Comparison of ENCODE assay signal across 26 mouse cellular contexts in the genomic region with DNA sequence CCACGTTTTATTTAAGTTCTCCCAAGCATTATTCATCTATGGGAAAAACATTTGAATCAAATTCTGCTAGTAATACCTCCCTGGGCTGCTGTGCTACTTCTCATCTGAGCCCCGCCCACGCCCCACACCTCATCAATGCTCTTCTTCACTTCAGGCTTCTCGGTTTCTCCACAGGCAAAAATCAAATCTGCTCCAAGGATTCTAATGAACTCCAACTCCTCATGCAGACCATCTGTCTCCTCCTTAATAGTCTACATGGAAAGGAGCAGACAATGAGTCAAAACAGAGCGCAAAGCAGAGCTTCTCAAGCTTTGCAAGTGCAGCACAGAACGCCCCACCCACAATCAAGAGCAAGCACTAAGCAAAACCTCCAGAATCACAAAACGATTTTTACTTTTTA. TPM values are rescaled to one million over a fixed set of nuclear protein-coding genes. Genes with fewer than 3 reads are reported as not detected.
DNase-seq lines count a peak whose midpoint lies in the region; ATAC-seq lines count a peak whose summit lies in the region.
"Had no signal": no experiment of that assay in that cellular context is flagged by ENCODE, and none has a peak within 500 bp of the region (broad histone marks: within the 10 kb centered on the region; RNA-seq: fewer than 3 reads in every experiment).

No protein-coding gene starts in this region.

- no peak overlapping the region for H3K9ac ChIP-seq in intestine, embryonic 14.5 days (ENCODE audit: low read length)
- no peak overlapping the region for H3K9ac ChIP-seq in intestine, embryonic 16.5 days (ENCODE audit: low read depth, low read length)
- H3K9ac ChIP-seq: heart, embryonic 15.5 days; midbrain, embryonic 15.5 days had no signal

- ATAC-seq in intestine, embryonic 14.5 days (replicated peaks; ENCODE audit: low FRiP score, low TSS enrichment, low read depth): no peak
- ATAC-seq in intestine, embryonic 16.5 days: no peak
- ATAC-seq: midbrain, embryonic 15.5 days had no signal

- peaks cover 96% of the 10 kb centered on the region for H3K36me3 ChIP-seq in intestine, embryonic 14.5 days (ENCODE audit: control insufficient read depth, insufficient read depth, low read length)
- H3K36me3 ChIP-seq in intestine, embryonic 16.5 days (ENCODE audit: control insufficient read depth, insufficient read depth, low read length): peaks cover 23% of the 10 kb centered on the region

- DNase-seq in intestine, embryonic 14.5 days (ENCODE audit: low spot score): peak; percentile 24
- DNase-seq in right cerebral cortex, postnatal 25 days: peak; percentile 73
- no peak for DNase-seq in right cerebral cortex, postnatal 4 days
- DNase-seq in layer of hippocampus, postnatal 36 days: peak; percentile 36 to 45
- peak; percentile 85 for DNase-seq in telencephalon, adult 2 months (ENCODE audit: low read depth, low spot score)
- no peak for DNase-seq in urinary bladder, postnatal 4 days (ENCODE audit: low spot score in 2 of 2)
- DNase-seq in gastrocnemius, adult 8-10 months (ENCODE audit: low spot score in 2 of 2): no peak
- DNase-seq: adrenal gland, postnatal 25 days; cerebellum, adult 11-12 months; cerebellum, postnatal 36 days; gastrocnemius, postnatal 25 days; kidney, adult 8-10 months; kidney, postnatal 14 days; lung, adult 18-20 months; thymus, postnatal 14 days had no signal

- no peaks in the 10 kb centered on the region for H3K4me1 ChIP-seq in intestine, embryonic 14.5 days (replicated peaks; ENCODE audit: control insufficient read depth, insufficient read depth, low read length)
- no peaks in the 10 kb centered on the region for H3K4me1 ChIP-seq in intestine, embryonic 16.5 days (ENCODE audit: control insufficient read depth, insufficient read depth, low read length)
- H3K4me1 ChIP-seq: heart, embryonic 15.5 days; limb, embryonic 10.5 days; midbrain, embryonic 15.5 days had no signal

- no peak overlapping the region for H3K4me3 ChIP-seq in intestine, embryonic 14.5 days (ENCODE audit: low read depth, low read length)
- H3K4me3 ChIP-seq in intestine, embryonic 16.5 days (ENCODE audit: low read length): no peak overlapping the region
- H3K4me3 ChIP-seq: heart, embryonic 15.5 days; limb, embryonic 10.5 days; midbrain, embryonic 15.5 days had no signal

- no peak overlapping the region for H3K27ac ChIP-seq in intestine, embryonic 14.5 days (ENCODE audit: low read depth)
- no peak overlapping the region for H3K27ac ChIP-seq in intestine, embryonic 16.5 days (ENCODE audit: low read length)
- H3K27ac ChIP-seq: heart, embryonic 15.5 days; limb, embryonic 10.5 days; midbrain, embryonic 15.5 days had no signal

- H3K27me3 ChIP-seq in intestine, embryonic 14.5 days (replicated peaks; ENCODE audit: control insufficient read depth, insufficient read depth, low read length): no peaks in the 10 kb centered on the region
- no peaks in the 10 kb centered on the region for H3K27me3 ChIP-seq in intestine, embryonic 16.5 days (replicated peaks; ENCODE audit: control insufficient read depth, insufficient read depth, low read length)
- H3K27me3 ChIP-seq: CH12.LX; heart, embryonic 15.5 days; midbrain, embryonic 15.5 days had no signal

- WGBS in intestine, embryonic 14.5 days: 89% methylated on average over 7 of the region's 7 CpGs
- 92% methylated on average over 7 of the region's 7 CpGs for WGBS in intestine, embryonic 16.5 days

- H3K9me3 ChIP-seq in intestine, embryonic 14.5 days (ENCODE audit: control insufficient read depth, low read length): no peaks in the 10 kb centered on the region
- H3K9me3 ChIP-seq in intestine, embryonic 16.5 days (ENCODE audit: control insufficient read depth, low read length): no peaks in the 10 kb centered on the region
- H3K9me3 ChIP-seq: heart, embryonic 15.5 days; limb, embryonic 10.5 days; midbrain, embryonic 15.5 days had no signal

- no peak overlapping the region for H3K4me2 ChIP-seq in intestine, embryonic 14.5 days (ENCODE audit: low read length)
- no peak overlapping the region for H3K4me2 ChIP-seq in intestine, embryonic 16.5 days (ENCODE audit: low read depth, low read length)
- H3K4me2 ChIP-seq: heart, embryonic 15.5 days; midbrain, embryonic 15.5 days had no signal

RNA-seq across cellular contexts. Expression of a gene that starts 40.1 kb away (rescaled TPM):
- polyA plus RNA-seq in intestine, embryonic 14.5 days (2014; fragmentation: Nextera tagmentation; extraction: Ambion mirVana): 0.12 and 0.19 TPM in 2 replicates
- 0.64 and 1.1 TPM in 2 replicates for polyA plus RNA-seq in intestine, embryonic 16.5 days (2015; fragmentation: Nextera tagmentation; extraction: Ambion mirVana)
- total RNA-seq in layer of hippocampus, postnatal 36 days (2021): not detected
- 1 to 10 TPM in 1 of 4 experiments, under 1 TPM in 2, not detected in 1; 0.56 to 1.3 (median 0.72) TPM for total RNA-seq in gastrocnemius, adult 8-10 months (2022)
- total RNA-seq: adrenal gland, postnatal 25 days; heart, adult 8-10 months; hematopoietic stem cell, adult 5-6 weeks; liver, adult 2 months; megakaryocyte-erythroid progenitor cell, adult 5-6 weeks had no signal
- polyA plus RNA-seq: heart, embryonic 15.5 days; liver, adult 2 months; midbrain, embryonic 15.5 days had no signal

RNA-seq across cellular contexts. Expression of a gene that starts 59.7 kb away (rescaled TPM):
- polyA plus RNA-seq in intestine, embryonic 14.5 days (2014; fragmentation: Nextera tagmentation; extraction: Ambion mirVana): not detected in 2 replicates
- polyA plus RNA-seq in intestine, embryonic 16.5 days (2015; fragmentation: Nextera tagmentation; extraction: Ambion mirVana): not detected in 2 replicates
- under 1 TPM in 1 of 2 experiments, not detected in 1; 0.20 TPM for total RNA-seq in layer of hippocampus, postnatal 36 days (2021)
- total RNA-seq in gastrocnemius, adult 8-10 months (2022): under 1 TPM in 1 of 4 experiments, not detected in 3; 0.27 TPM
- total RNA-seq: adrenal gland, postnatal 25 days; heart, adult 8-10 months; hematopoietic stem cell, adult 5-6 weeks; liver, adult 2 months; megakaryocyte-erythroid progenitor cell, adult 5-6 weeks; MEL had no signal
- polyA plus RNA-seq: forebrain, embryonic 11.5 days; heart, embryonic 15.5 days; limb, embryonic 10.5 days; liver, adult 2 months had no signal

Comparison
In these comparisons a context has a peak if more than half of its experiments do, and no peak if none do; other contexts are left out.
1. DNase-seq: peak in intestine, embryonic 14.5 days (single experiment), right cerebral cortex, postnatal 25 days (single experiment), layer of hippocampus, postnatal 36 days (2 of 2) and telencephalon, adult 2 months (single experiment); none in right cerebral cortex, postnatal 4 days (single experiment), urinary bladder, postnatal 4 days (0 of 2) and gastrocnemius, adult 8-10 months (0 of 2).